Mouse (Mus musculus): ENCODE measurements around the gene Wdr72.

Wdr72 gene

DNA sequence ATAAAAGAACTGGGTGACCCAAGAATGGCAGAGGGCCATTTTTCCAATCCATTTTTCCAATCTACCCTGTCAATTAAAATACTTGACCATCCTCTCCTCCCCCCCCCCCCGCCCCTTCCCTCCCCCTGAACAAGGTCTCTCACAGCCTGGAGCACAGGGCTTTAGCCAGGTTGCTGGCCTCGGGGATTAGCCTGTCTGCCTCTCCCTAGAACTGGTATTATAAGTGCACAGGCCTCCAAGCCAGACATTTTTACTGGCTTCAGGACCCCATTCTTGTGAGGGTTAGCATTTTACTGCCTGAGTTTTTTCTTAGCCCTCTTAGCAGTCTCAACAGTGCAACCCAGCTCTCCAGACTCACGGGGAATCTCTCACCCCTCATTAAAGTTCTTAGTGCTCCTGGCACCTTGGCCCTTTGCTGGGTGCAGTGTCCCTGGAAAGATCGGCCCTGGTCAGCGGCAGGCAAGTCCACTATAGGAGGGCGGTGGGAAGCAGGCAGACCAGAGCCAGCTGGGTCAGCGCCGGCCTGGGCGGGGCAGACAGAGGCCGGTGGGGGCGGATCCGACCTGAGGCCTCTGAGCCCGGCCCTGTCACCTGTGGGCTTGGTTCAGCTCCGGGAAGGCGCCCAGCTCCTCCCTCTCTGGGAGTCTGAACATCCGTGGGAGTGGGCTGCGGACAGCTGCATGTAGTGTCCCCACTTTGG lies at the start of gene Wdr72:
Gene Wdr72 (plus strand): TSS at position 596 of the 700 bp plus-strand sequence.
- DNase-seq, result no peak

DNA sequence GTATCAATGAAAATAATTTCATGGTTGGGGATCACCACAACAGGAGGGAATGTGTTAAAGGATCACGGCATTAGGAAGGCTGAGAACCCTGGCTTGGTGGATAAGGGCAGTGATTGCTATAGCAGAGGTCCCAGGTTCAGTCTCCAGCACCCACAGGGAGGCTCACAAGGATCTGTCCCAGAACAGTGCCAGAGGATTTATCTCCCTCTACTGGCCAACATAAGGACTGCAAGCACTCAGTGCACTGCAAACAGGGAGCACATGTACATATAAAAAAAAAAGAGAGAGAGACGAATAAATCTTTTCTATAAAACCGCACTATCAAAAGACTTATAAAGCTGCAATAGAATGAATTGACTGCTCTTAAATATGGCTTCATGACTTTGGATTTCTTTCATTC lies 43.9 kb upstream of the Wdr72 start:
- no peak for DNase-seq

DNA sequence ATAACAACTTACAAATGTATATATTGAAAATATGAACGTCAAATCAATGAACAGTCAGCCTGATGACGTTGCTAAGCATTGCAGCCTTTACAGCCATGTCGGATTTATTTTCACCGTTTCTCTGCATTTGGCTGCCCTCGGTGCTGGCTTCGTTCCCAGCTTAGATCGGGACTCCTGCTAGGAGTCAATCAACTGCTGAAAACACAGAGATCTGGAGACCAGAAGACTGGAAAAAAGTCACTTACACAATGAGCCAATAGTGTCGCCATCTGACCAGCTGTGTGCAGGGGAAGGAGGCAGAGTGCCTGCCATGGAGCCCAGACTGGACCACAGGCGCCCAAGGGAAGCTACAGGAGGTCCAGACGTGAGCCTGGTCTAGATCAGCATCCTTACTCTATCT lies 43.4 kb upstream of the Wdr72 start:
- DNase-seq, result no peak

DNA sequence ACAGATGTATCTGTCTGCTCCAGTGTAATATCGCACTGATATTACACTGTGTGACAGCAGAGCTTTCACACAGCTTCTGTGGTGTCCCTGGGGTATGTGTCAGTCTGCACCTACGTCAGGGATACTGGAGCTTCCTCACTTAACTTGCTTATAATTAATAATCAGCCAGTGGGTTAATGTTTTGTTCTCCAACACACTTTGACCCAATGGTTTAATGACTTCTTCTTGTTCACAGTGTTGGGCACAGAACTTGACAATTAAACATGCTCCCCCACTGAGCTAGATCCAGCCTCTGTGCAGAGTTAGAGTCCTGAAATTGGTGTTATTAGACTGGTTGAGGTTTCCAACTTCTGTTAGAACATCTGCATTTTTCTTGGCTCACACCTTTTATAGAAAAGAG lies 34.2 kb upstream of the Wdr72 start:
- DNase-seq, result no peak

DNA sequence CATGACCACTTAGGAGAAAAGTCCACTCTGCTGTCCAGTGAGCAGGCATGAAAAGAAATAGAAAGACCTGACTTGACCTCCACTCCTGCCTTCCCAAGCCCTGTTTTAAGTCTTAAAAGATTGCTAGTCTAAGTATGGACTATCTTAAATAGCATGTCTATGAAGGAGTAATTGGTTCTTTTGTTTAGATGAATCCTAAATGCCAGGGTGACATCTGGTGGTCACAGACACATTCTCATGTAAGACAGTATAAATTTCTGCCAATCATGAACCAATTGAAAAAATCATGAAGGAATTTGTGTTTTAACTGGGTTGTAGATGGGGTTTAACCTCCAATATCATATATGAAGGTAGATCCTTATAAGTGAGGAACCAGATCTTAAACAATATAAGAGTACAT lies 31.7 kb upstream of the Wdr72 start:
- DNase-seq, result no peak

DNA sequence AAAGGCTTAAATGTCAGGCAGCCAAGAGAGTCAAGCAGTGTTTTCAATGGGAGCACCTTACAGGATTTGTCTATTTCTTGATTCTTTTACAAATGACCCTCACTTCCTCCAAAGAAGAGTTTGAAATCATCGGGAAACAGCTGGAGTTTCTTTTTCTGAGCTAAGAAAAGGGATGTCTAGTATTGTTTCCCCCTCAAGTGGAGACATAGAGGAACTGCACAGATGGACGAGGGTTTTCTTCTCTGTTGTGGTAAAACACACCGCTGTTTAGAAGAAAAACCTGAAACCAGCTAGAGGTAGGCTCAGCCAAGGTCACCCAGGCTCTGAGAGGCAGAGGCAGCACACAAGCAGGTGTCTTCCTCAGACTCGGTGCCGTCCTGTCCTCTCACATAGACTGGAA lies 29.9 kb upstream of the Wdr72 start:
- no peak for DNase-seq

DNA sequence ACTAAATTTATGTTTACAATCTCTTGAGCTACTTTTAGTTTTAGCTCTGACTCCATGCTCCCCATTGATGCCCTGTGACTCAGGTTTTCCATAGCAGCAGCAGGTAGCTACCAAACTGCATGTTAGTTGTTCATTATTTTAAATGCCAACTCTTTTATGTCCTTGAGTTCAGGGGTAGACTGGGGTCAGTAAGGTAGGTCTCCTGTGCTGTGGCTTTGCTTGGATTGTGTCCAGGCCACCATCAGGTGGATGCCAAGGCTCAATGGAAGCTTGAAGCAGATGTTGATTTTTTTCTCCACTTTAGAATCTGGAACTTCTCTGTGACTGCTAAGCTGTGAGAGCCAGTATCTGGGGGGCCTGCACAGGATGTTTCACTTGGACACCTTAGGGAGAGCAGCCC lies 8.6 kb upstream of the Wdr72 start:
- no peak for DNase-seq

DNA sequence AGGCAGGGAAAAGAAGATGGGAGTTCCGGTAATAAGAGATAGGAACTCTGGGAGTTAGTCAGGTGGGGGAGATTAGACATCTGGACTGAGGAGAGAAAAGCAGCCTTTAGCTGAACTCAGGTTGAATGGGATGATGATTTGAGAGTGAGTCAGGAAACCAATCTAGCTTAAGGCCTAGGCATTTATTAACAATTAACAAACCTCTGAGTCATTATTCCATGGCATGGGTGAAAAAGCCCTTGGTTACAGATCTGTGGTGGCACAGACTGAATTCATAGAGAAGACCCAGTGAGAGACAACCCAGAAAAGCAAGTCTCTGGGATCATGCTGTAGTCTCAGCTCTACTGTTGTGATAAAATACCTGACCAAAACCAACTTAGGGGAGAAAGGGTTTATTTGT lies 7.5 kb upstream of the Wdr72 start:
- no peak for DNase-seq

DNA sequence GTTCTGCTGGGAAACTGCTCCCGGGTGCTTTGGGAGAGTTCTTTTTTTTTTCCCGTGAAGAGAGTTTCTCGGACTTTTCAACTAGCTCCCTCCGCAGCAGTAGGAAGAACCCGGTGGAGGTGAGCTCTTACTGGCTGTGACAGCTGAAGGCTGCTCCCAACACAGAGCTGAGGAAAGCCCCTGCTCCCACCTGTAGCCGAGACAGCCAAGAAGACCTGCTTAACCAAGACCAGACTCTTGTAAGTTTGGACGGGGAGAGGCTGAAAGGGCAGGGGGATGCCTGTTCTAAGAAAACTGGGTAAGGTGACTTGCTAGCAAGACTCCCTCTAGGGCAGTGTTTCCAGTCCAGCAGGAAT lies 283 bp downstream of the Wdr72 start:
- no peak for DNase-seq

DNA sequence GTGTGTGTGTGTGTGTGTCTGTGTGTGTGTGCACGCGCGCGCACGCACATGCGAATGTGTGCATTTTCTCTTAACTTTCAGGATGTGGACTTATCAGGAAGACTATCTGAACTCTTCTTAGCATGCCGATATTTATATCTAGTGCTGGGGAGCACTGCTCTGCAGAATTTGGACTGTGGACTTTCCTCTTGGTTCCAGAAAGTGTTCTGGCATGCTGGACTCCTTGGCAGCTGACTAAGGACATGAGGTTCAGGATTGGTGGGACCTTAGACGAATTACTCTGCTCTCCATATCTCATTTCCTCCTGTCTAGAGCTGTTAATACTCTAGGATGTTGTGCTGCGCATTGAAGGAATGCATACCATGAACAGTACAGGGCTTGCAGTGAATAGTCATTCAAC lies 2.4 kb downstream of the Wdr72 start:
- DNase-seq, result no peak

DNA sequence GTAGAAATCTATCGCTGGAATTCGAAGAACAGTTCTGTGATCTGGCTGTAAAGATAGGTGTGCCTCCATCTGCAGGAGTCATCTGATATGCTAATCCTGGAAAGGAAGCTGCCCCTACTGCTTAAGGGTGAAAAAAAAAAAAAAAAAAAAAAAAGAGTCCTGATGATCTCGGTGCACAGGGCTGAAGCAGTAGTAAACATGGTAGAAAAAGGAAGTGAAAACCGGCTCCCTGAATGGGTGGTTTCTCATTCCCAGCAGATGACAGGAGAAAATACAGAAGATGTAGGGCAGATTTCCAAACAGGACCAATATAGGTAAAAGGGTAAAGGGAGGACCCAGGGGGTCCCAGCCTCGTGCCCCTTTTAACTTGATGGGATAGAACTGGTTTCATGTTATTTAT lies 16.1 kb downstream of the Wdr72 start:
- DNase-seq, result no peak

DNA sequence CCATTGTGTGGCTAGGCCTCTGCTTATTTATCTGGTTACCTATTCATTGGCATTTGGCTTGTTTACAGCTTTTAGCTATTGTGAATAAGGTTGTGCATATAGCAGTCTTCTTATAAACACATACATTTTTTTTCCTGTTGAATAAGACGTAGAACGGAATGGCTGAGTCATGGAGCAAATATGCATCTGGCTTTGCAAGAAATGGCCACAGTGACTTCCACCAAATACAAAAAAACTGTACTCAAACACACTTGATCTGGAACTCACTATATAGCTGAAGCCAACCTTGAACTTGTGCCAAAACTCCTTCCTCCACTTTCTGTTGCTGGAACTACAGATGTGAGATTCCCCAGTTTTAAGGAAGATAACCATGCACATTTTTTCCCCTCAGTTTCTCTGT lies 23.9 kb downstream of the Wdr72 start:
- DNase-seq, result no peak

DNA sequence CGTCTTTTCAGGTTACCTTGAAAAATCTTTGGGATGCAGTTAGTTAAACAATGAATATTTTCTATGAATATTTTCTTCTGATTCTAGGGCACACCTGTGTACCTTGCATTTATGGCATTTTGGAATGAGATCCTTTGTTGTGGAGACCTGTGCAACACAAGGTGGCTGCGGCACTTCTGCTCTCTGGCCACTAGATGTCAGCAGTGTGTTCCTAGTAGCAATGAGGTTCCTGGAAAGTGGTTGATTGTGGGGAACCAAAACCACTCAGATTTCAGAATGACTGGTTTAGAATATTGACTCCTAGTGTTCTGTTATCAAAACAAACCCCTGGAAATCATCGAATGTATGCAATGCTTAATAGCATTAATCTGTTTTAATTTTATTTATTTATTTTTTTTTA lies 31.7 kb downstream of the Wdr72 start:
- DNase-seq, result no peak

DNA sequence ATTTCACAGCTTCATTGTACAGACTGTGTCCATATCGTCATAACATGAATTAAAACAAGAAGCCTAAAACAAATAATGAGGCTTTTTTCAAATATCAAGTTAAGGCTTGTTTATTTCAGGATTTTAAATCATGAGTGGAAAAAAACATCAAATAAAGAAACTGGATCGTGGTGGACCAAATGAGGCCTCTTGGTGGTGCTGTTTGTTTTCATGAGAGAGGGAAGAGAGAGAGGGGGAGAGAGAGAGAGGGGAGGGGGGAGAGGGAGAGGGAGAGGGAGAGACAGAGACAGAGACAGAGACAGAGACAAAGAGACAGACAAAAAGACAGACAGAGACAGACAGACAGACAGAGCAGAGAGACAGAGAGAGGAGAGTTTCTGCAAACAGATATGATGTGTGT lies 32.5 kb downstream of the Wdr72 start:
- DNase-seq, result no peak

DNA sequence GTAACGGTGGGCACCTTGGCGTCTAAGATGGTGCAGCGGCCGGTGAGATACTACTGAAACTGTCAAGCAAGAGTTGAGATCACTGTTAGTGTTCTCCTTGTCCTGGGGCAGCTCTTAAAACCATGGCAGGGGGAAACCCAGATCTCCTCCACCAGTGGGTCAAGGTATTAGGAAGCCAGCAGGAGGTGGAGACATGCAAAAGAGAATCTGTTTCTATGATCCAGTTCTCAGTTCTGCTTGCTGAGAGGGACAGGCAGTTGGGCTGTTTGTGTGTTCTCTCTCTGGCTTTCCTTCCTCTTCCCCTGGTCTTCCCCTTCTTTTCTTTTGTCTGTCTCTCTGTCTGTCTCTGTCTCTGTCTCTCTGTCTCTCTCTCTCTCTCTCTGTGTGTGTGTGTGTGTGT lies 35.0 kb downstream of the Wdr72 start:
- DNase-seq, result no peak

DNA sequence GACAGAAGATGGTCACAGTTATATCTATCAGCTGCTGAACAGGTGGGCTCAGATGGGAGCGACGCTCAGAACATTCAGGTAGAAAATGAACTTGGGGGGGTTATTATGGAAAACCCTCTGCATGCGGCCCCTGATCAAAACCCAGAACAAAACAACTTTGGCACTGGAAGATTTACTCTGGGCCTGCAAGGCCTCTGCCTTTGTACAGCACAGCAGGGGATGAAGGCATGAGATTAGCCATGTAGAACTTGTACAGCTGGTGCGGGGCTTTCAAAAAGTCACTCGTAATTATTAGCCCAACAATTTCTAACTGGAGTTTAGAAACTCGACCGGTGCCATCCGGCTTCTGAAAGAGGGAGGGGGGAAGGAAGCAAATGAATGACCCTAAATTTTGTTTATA lies 38.1 kb downstream of the Wdr72 start:
- DNase-seq, result no peak

DNA sequence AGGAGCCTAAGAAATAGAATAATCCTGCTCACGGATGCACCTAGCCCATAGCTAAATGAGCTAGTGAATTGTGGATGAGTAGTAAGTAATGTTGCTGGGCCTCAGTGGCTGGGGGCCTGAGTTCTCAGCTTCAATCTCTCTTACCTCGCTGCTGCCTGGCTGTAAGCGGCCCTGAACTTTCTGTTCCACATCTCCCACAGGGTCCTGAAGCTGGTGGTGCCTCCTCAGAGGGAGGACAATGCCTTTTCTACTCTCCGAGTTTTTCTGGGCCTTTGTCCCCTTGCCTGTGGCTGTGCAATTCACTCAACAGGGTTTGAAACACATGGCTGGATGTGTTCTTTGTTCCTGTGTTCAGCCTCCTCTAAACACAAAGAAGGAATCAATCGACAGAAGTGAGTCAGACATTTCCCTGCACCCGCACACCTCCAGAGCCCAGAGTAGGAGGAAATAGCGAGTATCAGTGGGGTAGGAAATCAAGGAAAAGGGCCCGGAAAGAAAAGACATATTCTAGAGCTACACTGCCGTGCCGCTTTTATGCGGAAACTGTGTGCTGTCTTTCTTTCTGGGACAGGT lies 50.3 kb downstream of the Wdr72 start:
- no peak for DNase-seq

DNA sequence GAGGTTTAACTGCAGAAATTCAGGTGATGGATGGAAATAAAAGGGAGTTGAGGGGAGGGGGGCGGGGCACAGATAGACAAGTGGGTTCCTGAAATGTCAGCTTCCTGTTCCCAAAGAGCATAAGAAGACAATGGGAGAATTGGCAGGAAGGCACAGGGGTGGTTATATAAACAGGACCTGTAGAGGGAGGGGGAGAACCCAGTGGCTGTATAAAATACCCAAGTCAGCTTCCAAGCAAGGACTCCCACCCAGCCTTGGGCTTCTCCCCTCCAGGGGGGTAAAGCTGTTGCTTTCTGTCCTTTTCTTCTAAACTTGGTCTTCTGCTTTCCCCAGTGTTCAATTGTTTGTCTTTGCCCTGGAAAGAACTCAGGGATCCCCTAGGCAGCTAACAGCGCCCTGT lies 55.5 kb downstream of the Wdr72 start:
- no peak for DNase-seq

DNA sequence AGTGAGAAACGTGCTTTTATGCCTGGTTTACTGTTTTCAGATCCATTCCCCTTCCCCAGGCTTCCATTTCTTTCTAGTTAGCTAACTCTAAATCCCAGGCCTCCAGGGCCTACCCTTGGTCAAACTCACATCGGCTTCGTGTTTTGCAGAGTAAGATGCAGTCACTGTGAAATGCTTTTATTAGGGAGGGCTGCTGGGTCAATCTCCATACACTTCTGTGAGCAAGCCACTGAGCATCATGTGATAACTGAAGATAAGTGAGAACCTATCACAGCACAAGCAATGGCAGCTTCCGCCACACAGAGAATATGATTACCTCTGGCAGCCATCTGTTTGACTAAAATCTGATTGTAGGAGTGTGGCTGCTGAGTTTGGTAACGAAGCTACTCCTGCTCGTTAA lies 59.7 kb downstream of the Wdr72 start:
- DNase-seq, result no peak

DNA sequence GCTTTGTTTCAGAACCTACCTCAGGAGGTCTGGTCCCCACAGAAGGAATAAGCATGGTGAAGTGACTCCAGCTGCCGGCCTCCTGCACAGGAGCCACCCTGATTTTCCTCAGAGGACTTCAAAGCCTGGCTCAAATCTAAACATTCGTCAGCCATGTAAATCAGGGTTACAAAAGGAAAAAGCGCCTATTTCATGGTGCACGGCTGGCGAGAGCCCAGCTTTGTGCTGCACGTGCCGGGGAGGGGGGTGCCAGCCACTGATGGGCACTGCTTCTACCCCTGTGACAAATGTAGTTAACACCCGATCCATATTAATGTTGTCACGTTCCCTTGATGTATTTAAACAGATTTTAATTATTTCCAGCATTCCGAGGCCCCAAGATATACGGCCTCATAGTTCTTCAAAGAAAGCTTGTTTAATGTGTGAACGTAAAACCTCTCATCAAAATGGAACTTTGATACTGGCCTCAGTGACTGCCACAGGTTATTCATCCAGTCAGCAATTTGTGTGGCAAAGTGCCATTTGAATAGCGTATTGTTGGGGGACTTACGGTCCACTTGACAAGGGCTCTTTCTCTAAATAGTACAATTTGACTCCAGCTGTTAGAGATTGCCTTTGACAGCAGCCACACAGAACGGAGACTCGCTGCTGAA lies 76.7 kb downstream of the Wdr72 start:
- DNase-seq, result no peak

DNA sequence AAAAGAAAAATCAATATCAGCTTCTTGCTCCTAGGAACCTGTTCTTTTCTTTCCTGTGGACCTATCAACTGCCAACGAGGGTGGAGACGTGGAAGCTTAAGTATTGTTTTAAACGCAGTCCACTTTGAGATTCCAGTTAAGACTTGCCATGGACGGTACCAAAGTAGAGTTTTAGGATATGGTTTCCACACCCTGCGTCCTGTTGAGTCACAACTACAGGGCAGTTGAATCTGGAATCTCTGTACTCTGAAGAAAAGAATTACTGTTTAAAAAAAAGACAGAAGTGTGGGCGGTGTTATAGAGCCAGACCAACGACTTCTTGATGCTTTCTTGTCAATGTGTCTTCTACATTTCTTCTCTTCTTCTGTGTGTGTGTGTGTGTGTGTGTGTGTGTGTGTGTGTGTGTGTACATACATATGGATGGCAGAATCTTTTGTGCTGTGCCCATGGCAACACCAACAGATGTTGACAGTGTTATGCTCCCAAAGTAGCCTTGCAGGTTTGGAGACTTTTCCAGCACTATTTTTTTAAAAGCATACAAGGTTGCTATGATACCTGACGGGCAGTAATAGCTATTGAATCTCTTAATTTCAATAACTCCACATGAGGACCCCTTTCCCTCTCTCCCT lies 77.4 kb downstream of the Wdr72 start:
- no peak for DNase-seq

DNA sequence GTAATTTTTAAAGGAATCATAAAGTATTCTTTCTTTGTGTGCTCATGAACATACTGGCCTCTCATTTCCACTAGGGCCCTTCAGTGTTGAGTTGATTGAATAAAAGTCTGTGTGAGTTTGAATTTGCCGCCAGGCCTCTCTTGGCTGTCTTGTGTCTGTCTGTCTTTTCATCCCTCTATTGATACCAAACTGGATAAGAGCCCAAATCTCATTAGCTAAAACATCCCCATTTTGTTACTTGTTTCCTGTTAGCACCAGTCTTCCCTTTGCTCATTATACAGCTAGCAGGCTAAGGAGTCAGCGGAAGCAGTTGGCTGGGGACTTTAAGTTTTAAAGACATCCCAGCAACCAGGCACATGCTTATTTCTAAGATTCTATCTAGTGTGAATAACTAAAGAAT lies 84.7 kb downstream of the Wdr72 start:
- no peak for DNase-seq

DNA sequence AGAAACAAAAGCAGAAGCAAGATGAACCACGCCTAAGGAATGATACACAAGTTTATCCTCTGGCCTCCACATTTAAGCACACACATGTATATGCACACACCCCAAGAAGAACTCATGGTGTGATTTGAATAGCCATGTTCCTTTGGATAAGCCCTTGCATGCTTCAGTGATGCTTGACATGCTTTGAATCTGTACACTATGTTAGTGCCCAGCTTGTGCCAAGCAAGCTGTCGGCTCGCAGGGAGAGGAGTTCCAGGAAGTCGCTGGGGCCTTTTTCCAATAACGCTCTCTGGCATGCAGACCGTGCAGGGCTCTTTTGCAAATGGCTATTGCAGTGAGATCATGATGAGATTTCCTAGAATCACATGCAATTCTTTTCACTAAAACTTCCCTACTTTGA lies 118.1 kb downstream of the Wdr72 start:
- no peak for DNase-seq

DNA sequence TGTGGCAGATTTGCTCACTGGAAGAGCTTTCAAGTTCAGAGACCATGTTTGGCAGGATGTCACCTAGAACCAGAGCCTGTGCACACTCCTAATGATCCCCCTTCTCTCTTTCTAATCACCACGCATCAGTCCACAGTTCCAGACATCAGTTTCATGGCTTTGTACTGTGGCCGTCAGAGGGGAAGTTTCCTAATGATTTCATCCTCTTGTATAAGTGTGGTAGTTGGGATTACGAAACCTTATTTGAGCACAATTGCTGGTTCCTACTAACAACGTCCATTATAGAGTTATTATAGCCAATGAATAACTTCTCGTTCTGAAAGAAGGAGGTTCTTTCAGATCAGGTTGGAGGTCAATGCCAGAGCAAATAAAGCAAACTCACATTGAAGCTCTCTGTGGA lies 131.1 kb downstream of the Wdr72 start:
- DNase-seq, result no peak
